Mouse (Mus musculus) cortical plate, adult 2 months (tissue): Measurements from ENCODE around the gene Ces3a.

ENCODE experiments used
- CTCF ChIP-seq: fragments of 200-500 bp; IDR thresholded peaks from 2 replicates; pipeline ENCODE4 v1.5.1; 2011; ENCODE audit warnings: mild to moderate bottlenecking, control low read depth, low read length; ENCODE audit not compliant: insufficient read depth; ENCODE audit errors: extremely low read depth
- POLR2A ChIP-seq: fragments of 200-500 bp; IDR thresholded peaks from 2 replicates; pipeline ENCODE4 v1.6.1; 2011; ENCODE audit warnings: mild to moderate bottlenecking, low read length, control low read depth; ENCODE audit not compliant: insufficient read depth; ENCODE audit errors: extremely low read depth

- TF ChIP-seq CTCF = no peak
- no peak for TF ChIP-seq POLR2A
Observed at GRCm38 (mm10) chr8:105014391-105014790, 34.0 kb upstream of the Ces3a start.
